Mouse (Mus musculus) limb, embryonic 13.5 days (tissue): ENCODE data around the gene Chst5. TPM values are rescaled to one million over a fixed set of nuclear protein-coding genes. Genes with fewer than 3 reads are reported as not detected.

ENCODE experiments used
- ATAC-seq: fragments of 200-750 bp; cut with Nextera tagmentation; 2 replicates; pipeline ENCODE4 v1.8.0; 2017; ENCODE audit warnings: low read depth, moderate number of reproducible peaks, moderate TSS enrichment; ENCODE audit not compliant: low FRiP score
- H3K27ac ChIP-seq: fragments of 300-500 bp; sonication (generic); 2 replicates; pipeline ENCODE4 v1.5.1; 2015; ENCODE audit warnings: inconsistent platforms, mild to moderate bottlenecking, moderate library complexity
- H3K27me3 ChIP-seq: fragments of 300-500 bp; sonication (generic); 2 replicates; pipeline ENCODE4 v1.6.1; 2015; ENCODE audit warnings: mild to moderate bottlenecking, inconsistent platforms
- H3K36me3 ChIP-seq: fragments of 300-500 bp; sonication (generic); 2 replicates; pipeline ENCODE4 v1.6.1; 2015; ENCODE audit warnings: inconsistent platforms, mild to moderate bottlenecking, moderate library complexity
- H3K4me1 ChIP-seq: fragments of 300-500 bp; sonication (generic); 2 replicates; pipeline ENCODE4 v1.6.1; 2015; ENCODE audit warnings: inconsistent platforms
- H3K4me2 ChIP-seq: fragments of 300-500 bp; sonication (generic); replicated peaks from 2 replicates; pipeline ENCODE4 v1.6.1; 2015; ENCODE audit warnings: inconsistent platforms, mild to moderate bottlenecking, moderate library complexity
- H3K4me3 ChIP-seq: fragments of 300-500 bp; sonication (generic); 2 replicates; pipeline ENCODE4 v1.5.1; 2015; ENCODE audit warnings: moderate library complexity, mild to moderate bottlenecking, inconsistent platforms
- H3K9ac ChIP-seq: fragments of 300-500 bp; sonication (generic); 2 replicates; pipeline ENCODE4 v1.6.1; 2015; ENCODE audit warnings: mild to moderate bottlenecking, inconsistent platforms
- H3K9me3 ChIP-seq: fragments of 300-500 bp; sonication (generic); 2 replicates; pipeline ENCODE4 v1.6.1; 2016; ENCODE audit warnings: inconsistent platforms
- WGBS: fragments of 180-500 bp; shearing (Covaris S2); methylation state at CpG from one replicate; pipeline ENCODE4 v1.1.7; 2015; 5-methylcytosine and 5-hydroxymethylcytosine counted together
- polyA plus RNA-seq: library from polyadenylated mRNA; unstranded; fragments of >200 nt; fragmentation: Nextera tagmentation; extraction: Ambion mirVana; gene quantifications from 2 replicates; pipeline ENCODE4 v1.2.1, GENCODE M21; 2015

The Chst5 gene
- polyA plus RNA-seq, 1 experiment from 2014 or later: 7.9 TPM

DNA sequence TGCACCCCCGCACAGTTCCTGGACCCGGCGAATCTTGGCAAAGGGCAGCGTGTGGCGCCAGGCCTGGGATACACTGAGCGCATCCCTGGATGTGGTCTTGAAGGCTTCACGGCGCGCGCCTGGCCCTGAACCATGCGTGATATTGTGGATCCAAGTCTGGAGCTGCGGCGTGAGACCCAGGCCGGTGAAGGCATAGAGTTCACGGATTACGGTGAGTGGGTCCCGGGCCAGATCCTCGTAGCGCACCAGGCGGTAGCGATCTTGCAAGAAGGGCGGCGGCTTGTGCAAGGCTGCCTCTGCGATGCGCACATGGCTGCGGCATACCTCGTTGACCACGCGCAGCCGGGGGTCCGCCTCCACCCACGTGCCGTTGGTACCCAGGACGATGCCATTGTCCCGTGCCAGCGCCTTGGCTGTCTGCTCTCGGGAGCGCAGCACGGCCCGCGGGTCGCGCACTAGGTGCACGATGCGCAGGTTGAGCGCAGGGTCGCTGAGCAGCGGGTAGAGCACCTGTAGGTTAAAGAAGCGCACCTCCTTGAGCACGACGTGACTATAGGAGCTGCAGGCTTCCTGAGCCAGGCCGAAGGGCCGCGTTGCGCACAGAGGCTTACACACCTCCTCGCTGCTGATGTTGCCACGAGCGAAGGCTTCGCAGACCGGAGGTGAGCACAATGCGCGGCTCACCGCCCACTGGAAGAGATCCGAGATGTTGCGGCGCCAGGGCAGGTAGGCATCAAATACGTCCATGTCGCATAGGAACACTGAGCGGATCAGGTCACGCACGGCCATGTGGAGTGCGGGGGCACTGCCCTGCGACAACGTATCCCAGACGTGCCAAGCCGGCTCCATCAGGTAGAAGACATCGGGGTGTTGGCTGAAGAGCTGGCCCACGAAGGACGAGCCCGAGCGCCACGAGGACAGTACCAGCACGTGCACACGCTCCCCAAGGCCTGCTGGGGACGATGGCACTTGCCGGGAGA lies 20.0 kb downstream of the Chst5 start:
- Histone ChIP-seq H3K27ac (no peak overlapping the region), H3K4me1 (peaks cover 18% of the 10 kb centered on the region), H3K4me2 (peak overlapping the region; percentile 60), H3K9ac (0 out of 2 replicates have a peak overlapping the region, but pooled peaks have one; percentile 19), H3K4me3 (peak overlapping the region; percentile 33), H3K36me3 (no peaks in the 10 kb centered on the region), H3K9me3 (no peaks in the 10 kb centered on the region), H3K27me3 (peaks cover 64% of the 10 kb centered on the region)
- WGBS: 11% methylated on average over 86 of the region's 86 CpGs
- peak; percentile 44; the same call in 1 of the 2 replicates for ATAC-seq

DNA sequence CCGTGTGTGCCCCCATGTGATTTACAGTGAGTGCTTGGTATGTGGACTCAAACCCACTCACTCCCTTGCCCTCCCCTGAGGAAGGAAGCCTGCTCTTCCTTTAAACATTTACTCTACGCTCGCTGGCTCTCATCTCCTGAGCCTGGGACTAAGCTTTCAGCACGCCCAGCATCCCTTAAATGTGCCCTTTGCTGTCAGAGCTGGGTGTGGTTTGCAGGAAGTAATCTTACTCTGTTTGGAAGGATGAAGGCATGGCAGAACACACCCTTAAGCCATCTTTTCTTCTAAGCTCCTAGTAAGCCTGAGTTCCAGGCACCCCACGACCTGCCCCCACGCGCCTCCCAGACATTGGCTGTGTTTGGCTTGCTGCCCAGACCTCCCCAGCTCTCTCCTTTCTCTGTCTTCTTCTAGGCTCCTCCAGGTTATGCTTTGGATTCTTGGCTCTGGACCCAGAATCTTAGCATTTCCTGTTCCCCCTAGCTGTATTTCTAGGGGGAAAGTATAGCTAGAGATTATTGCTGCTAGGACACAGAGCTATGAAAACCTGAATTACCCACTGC lies 22.1 kb downstream of the Chst5 start:
- Histone ChIP-seq H3K36me3 (no peaks in the 10 kb centered on the region), H3K4me3 (no peak overlapping the region), H3K4me1 (peaks cover 18% of the 10 kb centered on the region), H3K4me2 (0 out of 2 replicates have a peak overlapping the region, but pooled peaks have one; percentile 9), H3K9me3 (no peaks in the 10 kb centered on the region), H3K27ac (no peak overlapping the region), H3K27me3 (peaks cover 63% of the 10 kb centered on the region), H3K9ac (no peak overlapping the region)
- 36% methylated on average over 7 of the region's 7 CpGs for WGBS
- ATAC-seq: no peak

DNA sequence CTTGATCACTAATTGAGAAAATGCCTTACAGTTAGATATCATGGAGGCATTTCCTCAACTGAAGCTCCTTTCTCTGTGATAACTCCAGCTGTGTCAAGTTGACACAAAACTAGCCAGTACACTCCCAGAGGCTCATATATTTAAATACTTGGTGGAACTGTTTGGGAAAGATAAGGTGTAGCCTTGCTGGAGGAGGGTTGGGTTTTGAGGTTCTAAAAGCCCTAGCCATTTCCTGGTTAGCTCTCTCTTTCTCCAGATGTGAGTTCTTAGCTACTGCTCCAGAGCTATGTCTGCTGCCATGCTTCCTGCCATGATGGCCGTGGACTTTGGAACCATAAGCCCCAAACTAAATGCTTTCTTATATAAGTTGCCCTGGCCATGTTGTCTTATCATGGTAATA lies 22.8 kb downstream of the Chst5 start:
- Histone ChIP-seq H3K27me3 (peaks cover 59% of the 10 kb centered on the region), H3K9me3 (no peaks in the 10 kb centered on the region), H3K9ac (no peak overlapping the region), H3K4me1 (peaks cover 18% of the 10 kb centered on the region), H3K36me3 (no peaks in the 10 kb centered on the region), H3K4me2 (no peak overlapping the region), H3K27ac (no peak overlapping the region), H3K4me3 (no peak overlapping the region)
- 85% methylated on average over 1 of the region's 1 CpGs for WGBS
- ATAC-seq: no peak

DNA sequence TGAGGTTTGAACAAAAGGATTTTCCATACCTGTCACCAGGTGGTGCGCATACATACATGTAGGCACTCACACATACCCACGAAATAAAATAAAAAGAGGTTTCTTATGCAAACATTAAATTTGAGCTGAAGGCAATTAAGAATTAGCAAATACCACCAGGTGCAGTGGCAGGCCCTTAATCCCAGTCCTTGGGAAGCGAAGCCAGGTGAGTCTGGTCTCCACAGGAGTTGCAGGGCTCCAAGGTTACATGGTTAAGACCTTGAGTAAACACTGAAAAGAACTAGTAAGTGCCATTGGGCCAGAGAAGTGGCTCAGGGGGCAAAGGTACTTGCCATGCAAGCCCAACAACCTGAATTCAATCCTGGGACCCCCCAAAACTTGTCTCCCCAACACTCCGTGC lies 26.6 kb downstream of the Chst5 start:
- Histone ChIP-seq H3K4me2 (no peak overlapping the region), H3K36me3 (no peaks in the 10 kb centered on the region), H3K4me1 (peaks cover 10% of the 10 kb centered on the region), H3K9me3 (no peaks in the 10 kb centered on the region), H3K9ac (no peak overlapping the region), H3K27ac (no peak overlapping the region), H3K4me3 (no peak overlapping the region), H3K27me3 (peaks cover 23% of the 10 kb centered on the region)
- ATAC-seq: no peak
- 82% methylated on average over 4 of the region's 4 CpGs for WGBS

GRCm38 (mm10) chr8:111881591-111881990 lies 28.7 kb downstream of the Chst5 start:
- no peaks in the 10 kb centered on the region for H3K36me3 ChIP-seq
- no peak overlapping the region for H3K9ac ChIP-seq
- H3K4me2 ChIP-seq: no peak overlapping the region
- 0% methylated on average over 2 of the region's 2 CpGs for WGBS
- no peak overlapping the region for H3K27ac ChIP-seq
- peaks cover 5% of the 10 kb centered on the region; the same call in 1 of the 2 replicates for H3K27me3 ChIP-seq
- H3K9me3 ChIP-seq: no peaks in the 10 kb centered on the region
- H3K4me3 ChIP-seq: no peak overlapping the region
- 0 out of 2 replicates have a peak, but pooled peaks cover 4% of the 10 kb centered on the region for H3K4me1 ChIP-seq
- 0 out of 2 replicates have a peak, but pooled peaks have one; percentile 54 for ATAC-seq

DNA sequence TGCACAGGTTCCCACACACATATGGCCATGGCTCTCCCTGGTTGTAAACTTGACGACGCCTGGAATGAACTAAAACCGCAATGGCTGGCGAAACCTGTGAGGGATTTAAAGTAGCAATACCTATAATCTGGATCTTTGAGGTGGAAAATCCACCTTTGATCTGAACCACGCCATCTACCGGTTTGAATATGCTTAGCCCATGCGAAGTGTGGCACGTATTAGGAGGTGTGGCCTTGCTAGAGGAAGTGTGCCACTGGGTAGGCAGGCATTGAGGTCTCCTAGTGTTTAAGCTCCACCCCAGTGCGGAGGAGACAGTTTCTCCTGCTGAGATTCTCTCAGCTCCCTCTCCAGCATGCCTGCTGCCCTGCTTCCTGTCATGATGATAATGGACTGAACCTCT lies 32.5 kb downstream of the Chst5 start:
- H3K9me3 ChIP-seq: no peaks in the 10 kb centered on the region
- ATAC-seq: no peak
- no peaks in the 10 kb centered on the region for H3K27me3 ChIP-seq
- H3K4me2 ChIP-seq: no peak overlapping the region
- H3K4me1 ChIP-seq: peaks cover 12% of the 10 kb centered on the region
- H3K9ac ChIP-seq: no peak overlapping the region
- 62% methylated on average over 9 of the region's 9 CpGs for WGBS
- H3K36me3 ChIP-seq: peaks cover 2% of the 10 kb centered on the region
- no peak overlapping the region for H3K27ac ChIP-seq
- H3K4me3 ChIP-seq: no peak overlapping the region

DNA sequence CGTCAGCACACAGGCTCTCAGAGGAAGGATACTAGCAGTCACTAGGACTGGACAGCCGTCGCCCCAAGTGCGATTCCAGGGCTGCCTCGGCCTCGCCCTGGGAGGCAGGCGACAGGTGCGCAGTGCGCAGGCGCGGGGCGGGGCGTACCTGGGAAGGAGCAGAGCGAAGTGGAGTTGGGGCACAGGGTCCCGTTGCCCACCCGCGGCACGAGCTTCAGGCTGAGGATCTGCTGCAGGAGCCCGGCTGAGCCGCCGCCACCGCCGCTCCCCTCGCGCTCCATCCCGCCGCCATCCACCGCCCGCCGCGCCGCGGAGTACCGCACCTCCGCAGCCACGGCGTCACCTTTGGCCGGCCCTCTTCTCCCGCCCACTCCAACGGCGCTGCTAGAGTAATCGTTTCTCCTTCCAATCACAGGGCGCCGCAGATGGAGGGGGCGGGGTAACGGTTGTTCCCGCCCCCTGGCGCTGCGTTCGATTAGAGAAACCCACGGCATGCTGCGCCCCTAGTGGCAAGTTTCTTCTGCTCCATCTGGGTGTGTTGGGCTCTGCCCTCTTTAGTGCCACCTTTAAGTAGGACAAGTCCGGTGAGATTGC lies 33.8 kb downstream of the Chst5 start, which contains the start of gene Tmem170:
Gene Tmem170 (minus strand): TSS at position 396 of the 594 bp plus-strand sequence.
- Histone ChIP-seq H3K9me3 (no peaks in the 10 kb centered on the region), H3K27ac (peak within 1 kb of the TSS; percentile 74; the same call in 1 of the 2 replicates), H3K36me3 (peaks cover 10% of the 10 kb centered on the region), H3K27me3 (no peaks in the 10 kb centered on the region), H3K4me2 (peak within 1 kb of the TSS; percentile 84), H3K9ac (peak within 1 kb of the TSS; percentile 78), H3K4me3 (peak within 1 kb of the TSS; percentile 73), H3K4me1 (peaks cover 9% of the 10 kb centered on the region)
- peak; percentile 98 for ATAC-seq
- under 1% methylated on average over 52 of the region's 53 CpGs for WGBS

GRCm38 (mm10) chr8:111875758-111876157 lies 34.5 kb downstream of the Chst5 start:
- peak overlapping the region; percentile 73 for H3K4me3 ChIP-seq
- peak overlapping the region; percentile 84 for H3K4me2 ChIP-seq
- H3K9ac ChIP-seq: peak overlapping the region; percentile 78
- peaks cover 9% of the 10 kb centered on the region for H3K4me1 ChIP-seq
- WGBS: 15% methylated on average over 9 of the region's 9 CpGs
- peak overlapping the region; percentile 74; the same call in 1 of the 2 replicates for H3K27ac ChIP-seq
- H3K9me3 ChIP-seq: no peaks in the 10 kb centered on the region
- no peaks in the 10 kb centered on the region for H3K27me3 ChIP-seq
- no peak for ATAC-seq
- H3K36me3 ChIP-seq: peaks cover 11% of the 10 kb centered on the region

GRCm38 (mm10) chr8:111871278-111871677 lies 39.0 kb downstream of the Chst5 start:
- no peak for ATAC-seq
- Histone ChIP-seq H3K27me3 (no peaks in the 10 kb centered on the region), H3K4me3 (no peak overlapping the region), H3K9me3 (no peaks in the 10 kb centered on the region), H3K4me2 (no peak overlapping the region), H3K27ac (no peak overlapping the region), H3K4me1 (peaks cover 9% of the 10 kb centered on the region), H3K9ac (no peak overlapping the region), H3K36me3 (peaks cover 21% of the 10 kb centered on the region)
- WGBS: 86% methylated on average over 3 of the region's 3 CpGs

- Histone ChIP-seq H3K36me3 (peaks cover 30% of the 10 kb centered on the region), H3K4me2 (no peak overlapping the region), H3K4me3 (no peak overlapping the region), H3K27me3 (no peaks in the 10 kb centered on the region), H3K9me3 (no peaks in the 10 kb centered on the region), H3K9ac (no peak overlapping the region), H3K27ac (no peak overlapping the region), H3K4me1 (peaks cover 3% of the 10 kb centered on the region)
- ATAC-seq: no peak
- 92% methylated on average over 3 of the region's 3 CpGs for WGBS
These were observed 39.9 kb downstream of the Chst5 start for GRCm38 (mm10) chr8:111870379-111870778.

DNA sequence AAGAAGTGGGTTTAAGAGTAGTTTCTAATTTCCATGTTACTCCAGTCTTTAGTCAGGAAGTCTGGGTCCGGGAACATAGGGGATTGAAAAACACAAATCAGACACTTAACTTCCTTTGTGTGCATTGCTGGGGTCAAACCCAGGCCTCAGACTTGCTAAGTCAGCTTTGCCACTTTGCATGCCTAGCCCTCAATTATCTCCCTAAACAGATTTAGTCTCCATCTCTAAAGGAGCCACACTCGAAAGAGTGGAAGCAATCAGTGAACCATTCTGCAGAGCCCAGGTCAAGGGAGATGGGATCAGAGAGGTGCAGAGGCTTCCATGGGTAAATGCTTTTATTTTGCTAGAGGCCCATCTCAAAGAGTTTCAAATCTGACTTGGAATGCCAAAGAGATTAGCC lies 41.6 kb downstream of the Chst5 start:
- no peak overlapping the region for H3K9ac ChIP-seq
- H3K9me3 ChIP-seq: no peaks in the 10 kb centered on the region
- H3K4me2 ChIP-seq: no peak overlapping the region
- no peak overlapping the region for H3K4me3 ChIP-seq
- no peaks in the 10 kb centered on the region for H3K4me1 ChIP-seq
- H3K27ac ChIP-seq: no peak overlapping the region
- peaks cover 34% of the 10 kb centered on the region for H3K36me3 ChIP-seq
- no peak for ATAC-seq
- 58% methylated on average over 2 of the region's 2 CpGs for WGBS
- H3K27me3 ChIP-seq: no peaks in the 10 kb centered on the region

GRCm38 (mm10) chr8:111865857-111866256 lies 44.4 kb downstream of the Chst5 start:
- Histone ChIP-seq H3K9ac (no peak overlapping the region), H3K27ac (no peak overlapping the region), H3K36me3 (peaks cover 24% of the 10 kb centered on the region), H3K4me3 (no peak overlapping the region), H3K4me2 (no peak overlapping the region), H3K27me3 (no peaks in the 10 kb centered on the region), H3K4me1 (no peaks in the 10 kb centered on the region), H3K9me3 (no peaks in the 10 kb centered on the region)
- 79% methylated on average over 6 of the region's 6 CpGs for WGBS
- ATAC-seq: peak; percentile 48; the same call in 1 of the 2 replicates
